Mouse (Mus musculus) spleen, adult 18-20 months (tissue): ENCODE results near the gene Top1.
A peak's percentile ranks its signal among the peaks of the same experiment; 100 is the strongest.
"Not testable (repeated sequence)": the region's sequence is repeated elsewhere in the genome, so short reads cannot be mapped to it uniquely, and the experiment has no call there.

Source experiments
- DNase-seq, 2 experiments: peaks; one replicate each; pipeline ENCODE4 v3.0.0; 2022; ENCODE audit warnings: mixed read lengths in 2 of 2

Gene Top1

DNA sequence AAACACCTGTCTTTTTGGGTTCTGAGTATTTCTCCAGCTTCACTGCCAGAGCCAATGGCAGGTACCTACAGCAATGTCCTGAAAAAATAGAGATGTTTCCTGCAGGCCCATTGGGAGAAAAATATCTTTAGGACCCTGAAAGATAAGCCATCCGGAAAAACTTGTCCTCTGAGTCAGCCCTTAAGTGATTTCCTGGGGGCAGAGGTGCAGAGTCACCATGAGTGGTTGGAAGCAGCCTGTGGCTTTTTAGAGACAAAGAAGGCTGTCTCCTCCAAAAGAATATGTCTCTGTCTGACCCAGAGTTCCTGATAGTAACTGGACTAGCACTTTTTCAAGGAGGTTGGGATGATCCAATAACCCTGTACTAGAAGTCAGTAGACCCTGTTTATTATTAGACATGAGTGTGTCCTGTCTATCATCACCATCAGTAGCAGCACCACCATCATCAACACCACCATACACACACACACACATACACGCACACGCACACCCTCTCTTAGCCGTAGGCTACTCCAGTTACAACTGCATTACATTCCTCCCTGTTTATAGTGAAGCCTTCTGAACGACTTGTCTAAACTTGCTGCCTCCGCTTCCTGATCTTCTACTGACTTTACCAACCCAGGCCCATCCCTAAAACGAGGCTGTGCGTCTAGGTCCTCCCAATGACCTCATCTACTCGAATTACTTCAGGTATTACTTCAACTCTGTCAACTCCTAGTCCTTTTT, 14.7 kb upstream of the Top1 start:
- no peak for DNase-seq

DNA sequence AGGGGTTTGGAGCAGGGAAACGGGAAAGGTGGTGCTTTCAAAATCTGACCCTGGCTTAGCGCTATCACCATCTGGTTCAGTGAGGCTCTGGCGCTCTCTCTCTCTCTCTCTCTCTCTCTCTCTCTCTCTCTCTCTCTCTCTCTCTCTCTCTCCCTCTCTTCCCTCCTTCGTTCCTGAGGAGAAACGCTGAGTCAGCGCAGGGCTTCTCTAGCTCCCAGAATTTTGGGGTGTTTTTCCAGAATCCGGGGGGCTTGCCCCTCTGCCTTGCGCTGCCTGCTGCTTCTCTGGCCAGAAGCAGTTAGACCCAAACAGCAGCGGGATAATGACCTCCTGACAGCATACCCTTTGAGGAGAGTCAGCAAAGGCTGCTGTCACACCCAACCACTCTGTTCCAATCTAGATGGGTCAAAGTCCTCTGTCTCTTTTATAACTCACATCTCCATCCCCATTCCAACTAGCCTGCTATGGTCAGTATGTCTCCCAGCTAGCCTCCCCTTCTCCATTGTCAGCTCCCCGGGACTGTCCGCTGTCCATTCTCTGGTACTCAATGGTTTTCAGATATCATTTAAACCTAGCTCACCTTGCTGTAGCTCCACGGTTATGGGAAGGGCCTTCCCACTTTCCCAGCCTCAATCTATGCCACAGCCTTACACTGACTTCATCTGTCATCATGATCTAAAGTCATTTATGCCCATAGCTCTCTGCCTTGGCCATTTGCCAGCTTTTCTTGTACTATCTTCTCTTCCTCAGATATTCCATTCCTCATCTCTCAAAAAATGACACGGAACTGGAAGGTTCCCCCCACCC, 5.6 kb upstream of the Top1 start:
- no peak for DNase-seq

DNA sequence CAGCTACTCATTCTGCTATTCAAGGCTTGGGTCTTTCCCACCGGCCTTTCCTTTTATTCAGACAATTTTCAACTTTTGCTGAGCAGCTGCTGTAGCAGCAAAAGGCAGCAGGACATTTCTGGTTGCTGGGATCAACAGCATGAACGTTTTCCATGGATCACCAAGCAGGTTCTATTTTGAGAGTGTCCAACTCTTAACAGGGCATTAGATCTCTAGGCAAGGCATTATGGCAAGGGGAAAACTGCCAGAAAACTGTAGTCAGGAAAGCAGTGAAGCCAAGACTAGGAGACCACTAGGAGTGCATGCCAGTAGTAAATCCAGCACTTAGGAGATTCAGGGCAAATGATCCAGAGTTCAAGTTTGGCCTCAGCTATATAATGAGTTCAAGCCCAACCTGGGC, 4.5 kb upstream of the Top1 start:
- DNase-seq = no peak

DNA sequence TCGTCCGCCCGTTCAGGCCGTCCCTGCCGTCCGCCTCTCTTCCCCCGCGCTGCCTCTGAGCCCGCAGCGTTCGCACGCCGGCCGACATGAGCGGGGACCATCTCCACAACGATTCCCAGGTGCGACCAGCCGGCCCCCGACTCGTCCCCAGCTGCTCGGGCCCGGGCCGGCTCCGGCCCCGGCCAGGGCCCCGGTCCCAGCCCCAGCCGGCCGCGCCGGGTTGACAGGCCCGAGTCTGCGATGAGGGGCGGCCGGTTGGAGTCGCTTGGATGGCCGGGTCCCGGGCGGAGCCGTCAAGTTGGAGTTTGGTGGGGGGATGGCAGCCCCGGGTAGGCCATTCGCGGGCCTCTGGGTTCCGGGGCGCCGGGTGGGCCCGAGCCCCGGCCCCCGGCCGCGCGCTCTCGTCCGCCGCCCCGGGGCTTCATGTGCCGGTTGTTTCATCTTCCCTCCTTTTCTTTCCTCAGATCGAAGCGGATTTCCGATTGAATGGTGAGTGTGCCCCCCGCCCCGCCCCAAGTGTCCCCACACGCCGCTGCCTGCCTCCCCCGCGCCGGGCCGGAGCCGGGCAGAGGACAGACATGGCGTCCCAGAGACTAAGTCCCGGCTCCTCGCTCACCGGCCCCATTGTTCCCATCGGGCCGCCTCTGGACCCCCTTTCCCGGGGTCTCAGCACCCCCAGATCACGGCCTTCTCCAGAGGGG, 606 bp downstream of the Top1 start:
- peak; percentile 44 to 61 for DNase-seq

DNA sequence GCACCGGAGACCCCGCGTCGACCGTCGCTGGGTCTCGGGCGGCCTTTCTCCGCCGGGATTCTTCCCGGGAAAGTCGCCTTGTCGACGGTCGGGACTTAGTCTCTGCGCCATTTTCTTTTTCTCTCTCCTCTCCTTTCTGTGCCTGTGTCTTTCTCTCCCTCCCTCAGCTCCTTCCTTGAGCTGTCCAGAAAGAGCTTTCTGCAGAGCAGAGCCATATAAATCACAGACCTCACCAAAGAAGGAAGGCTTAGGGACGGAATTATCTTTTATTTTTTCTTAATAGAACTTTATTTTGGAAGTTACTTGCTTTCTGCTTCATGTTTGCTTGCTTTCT, 1.1 kb downstream of the Top1 start:
- no peak for DNase-seq

DNA sequence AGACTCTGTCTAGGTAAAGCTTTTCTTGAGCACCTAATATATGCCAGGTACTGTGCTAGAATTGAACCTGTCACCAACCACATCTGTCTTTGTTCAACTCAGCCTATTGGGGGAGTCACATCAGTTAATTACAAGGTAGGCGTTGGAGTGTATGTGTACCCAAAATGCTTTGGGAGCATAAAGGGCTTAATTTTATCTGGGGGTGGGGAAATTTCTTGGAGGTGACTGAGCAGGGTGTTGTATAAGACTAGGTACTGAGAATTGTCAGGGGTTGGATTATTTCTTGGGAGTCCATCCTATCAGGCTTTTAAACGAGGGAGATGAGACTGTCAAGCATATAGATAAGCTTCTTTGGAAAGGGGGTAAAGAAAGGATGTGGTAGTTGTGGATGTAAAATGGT, 2.4 kb downstream of the Top1 start:
- no peak for DNase-seq

DNA sequence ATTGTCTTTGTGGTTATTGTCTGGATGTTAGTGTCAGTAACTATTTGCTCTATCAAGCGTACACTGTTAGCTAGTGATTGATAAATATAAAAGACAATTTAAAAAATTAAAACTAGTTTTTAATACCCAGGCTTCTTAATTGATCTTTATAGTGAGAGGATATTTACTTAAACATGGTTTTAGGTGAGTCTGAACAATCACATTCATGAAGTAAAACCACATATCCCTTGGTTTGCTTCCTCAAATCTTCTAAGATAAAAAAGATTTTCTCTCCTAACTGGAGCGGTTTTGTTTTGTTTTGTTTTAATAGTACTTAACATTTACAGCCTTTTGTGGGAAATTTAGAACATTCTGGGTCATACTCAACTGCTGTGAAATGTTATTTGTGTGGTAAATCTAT, 3.4 kb downstream of the Top1 start:
- DNase-seq = no peak

DNA sequence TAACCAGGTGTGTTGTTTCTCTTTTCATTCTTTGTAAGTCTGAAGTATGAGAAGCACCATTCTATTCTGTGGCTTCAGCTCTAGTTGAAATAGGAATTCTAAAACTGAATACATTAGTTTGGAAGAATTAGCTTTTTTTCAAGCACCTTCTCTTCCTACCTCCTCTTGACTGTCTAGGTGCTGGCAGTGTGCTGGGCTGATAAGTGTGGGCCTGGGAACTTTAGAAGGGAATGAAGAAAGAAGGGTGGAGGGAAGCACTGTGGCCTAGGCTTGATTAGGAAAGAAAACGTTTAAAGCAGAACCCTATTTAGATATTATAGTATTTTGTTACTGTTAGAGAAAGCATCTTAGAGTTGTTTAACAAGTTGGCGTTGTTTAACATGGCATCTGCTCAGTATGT, 5.5 kb downstream of the Top1 start:
- no peak for DNase-seq

DNA sequence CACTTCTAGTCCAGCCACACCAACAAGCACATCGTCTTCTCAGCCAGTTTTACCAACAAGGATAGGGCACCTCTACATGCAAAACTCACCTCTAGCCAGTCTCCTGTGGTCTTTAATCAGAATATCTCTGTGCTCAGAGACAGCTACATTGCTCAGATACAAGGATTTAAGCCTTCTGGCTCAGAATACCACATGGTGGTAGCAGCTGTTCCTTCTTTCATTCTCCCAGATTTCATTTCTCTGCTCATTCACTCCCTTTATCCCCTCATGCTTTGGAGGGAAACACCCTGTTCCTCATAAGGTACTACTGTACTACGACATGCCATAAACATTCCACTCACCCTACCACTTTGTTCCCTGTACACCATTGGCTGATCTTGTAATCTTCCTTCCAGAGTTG, 7.5 kb downstream of the Top1 start:
- DNase-seq = no peak

DNA sequence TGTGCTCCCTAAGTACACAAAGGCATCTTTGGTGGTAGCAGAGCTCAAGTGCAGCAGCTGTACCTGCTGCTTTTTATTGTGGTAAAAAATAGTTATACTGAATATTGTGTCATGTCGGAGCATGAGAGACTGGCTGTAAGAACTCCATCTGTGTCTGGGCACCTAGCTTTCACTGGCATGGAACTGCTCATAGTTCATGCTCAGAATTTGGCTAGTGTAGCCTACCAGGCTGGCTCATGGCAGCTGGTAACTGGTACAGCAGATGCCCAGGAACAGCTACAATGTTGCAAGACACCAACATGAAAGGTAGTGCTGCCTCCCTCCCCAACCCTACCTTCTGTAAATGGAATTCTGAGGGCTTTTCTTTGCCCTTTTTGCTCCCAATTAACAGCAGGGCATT, 9.9 kb downstream of the Top1 start:
- DNase-seq = no peak

DNA sequence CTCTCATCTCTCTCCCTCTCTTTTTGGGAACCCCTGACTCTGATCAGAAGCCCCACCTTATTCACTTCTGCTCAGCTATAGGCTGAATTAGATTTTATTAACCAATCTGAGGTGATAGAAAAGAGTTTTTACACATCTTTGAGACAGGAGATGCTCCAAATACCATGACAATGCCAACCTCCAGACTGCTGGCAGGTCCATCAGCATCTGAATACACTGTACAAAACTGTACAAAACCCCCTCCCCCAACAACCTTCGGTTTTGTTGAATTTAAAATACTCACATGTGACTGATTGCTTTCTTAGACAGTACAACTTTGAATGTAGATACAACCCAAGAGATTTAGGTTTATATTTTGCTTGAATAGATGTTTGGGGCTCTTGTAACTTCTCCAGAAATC, 10.5 kb downstream of the Top1 start:
- no peak for DNase-seq

DNA sequence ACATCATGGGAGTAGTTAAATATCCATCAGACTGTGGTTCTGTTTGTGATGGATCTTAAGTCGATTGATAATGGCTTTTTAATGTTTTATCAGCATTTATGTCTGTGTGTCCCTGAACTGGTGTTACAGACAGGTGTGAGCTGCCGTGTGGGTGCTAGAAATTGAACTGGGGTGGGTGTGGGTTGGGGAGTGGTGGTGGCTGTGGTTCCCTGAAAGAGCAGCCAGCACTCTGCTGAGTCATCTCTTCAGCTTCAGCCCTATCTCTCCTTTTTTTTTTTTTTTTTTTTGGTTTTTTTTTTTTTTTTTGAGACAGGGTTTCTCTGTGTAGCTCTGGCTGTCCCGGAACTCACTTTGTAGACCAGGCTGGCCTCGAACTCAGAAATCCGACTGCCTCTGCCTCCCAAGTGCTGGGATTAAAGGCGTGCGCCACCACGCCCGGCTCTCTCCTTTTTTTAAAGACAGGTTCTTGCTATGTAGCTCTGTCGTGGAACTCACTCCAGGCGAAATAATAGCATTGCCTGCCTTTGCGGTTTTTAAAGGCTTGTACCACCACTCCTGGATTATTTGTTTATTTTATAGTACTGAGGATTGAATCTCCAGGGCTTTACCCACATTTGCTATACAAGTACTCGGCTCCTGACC, 12.2 kb downstream of the Top1 start:
- no peak for DNase-seq

DNA sequence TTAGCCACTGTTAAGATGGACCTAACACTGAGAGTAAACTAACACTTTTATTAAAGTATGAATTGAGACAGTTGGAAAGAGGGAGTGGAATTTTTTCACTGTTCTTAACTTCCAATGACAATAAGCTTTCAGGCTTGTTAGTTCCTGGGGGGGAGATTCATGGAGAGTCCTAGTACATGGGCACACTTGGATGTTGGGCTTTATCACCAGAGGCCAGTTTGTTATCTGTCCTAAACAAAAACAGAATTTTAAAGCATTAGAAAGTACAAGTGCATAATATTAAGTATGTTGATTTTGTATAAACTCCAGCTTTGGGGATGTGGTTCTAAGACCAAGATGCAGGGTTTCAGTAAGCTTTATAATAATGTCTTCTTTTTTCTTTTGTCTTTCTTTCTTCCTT, 13.1 kb downstream of the Top1 start:
- DNase-seq = no peak

DNA sequence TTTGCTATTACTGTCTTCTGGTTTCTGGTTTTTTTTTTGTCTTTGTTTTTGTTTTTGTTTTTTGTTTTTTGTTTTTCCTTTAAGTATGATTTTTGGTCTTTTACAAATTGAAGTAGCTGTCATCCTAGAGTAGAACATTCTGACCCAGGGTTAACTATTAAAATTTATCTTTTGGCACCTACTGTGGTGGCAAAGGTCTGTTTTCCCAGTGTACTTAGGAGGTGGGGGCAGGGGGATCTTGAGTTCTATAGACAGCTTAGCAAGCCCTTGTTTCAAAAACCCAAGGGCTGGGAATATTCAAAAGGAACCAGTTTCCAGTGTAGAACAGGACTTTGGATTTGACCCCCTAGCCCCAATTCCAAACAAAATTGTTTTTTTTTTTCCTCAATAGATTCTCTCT, 18.7 kb downstream of the Top1 start:
- DNase-seq = no peak

DNA sequence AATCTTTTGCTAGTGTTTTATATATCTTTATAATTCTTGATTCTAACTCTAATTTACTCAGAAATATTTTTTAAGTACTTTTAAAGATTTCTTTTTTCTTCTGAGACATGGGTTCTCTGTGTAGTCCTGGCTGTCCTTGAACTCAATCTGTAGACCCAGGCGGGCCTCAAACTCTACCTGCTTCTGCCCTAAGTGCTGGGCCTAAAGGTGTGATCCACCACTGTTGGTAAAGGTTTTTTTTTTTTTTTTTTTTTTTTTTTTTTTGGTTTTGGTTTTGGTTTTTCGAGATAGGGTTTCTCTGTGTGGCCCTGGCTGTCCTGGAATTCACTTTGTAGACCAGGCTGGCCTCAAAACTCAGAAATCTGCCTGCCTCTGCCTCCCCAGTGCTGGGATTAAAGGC, 19.3 kb downstream of the Top1 start:
- not testable (repeated sequence) for DNase-seq

DNA sequence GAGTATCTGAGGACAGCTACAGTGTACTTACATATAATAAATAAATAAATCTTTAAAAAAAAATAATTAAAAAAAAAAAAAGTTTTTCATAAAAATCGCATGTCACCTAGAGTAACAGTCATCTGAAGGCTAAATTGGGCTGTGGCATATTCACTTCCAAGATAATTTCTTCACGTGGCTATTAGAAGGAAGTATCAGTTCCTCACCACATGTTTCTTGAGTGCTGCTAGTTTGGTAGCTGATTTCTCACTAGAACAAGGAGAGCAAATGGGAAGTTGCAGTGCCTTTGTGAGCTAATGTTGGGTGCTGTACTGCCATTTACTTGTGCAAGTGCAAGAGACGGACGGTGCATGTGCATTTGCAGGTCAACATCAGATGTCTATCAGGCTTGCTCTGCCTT, 21.6 kb downstream of the Top1 start:
- no peak for DNase-seq

DNA sequence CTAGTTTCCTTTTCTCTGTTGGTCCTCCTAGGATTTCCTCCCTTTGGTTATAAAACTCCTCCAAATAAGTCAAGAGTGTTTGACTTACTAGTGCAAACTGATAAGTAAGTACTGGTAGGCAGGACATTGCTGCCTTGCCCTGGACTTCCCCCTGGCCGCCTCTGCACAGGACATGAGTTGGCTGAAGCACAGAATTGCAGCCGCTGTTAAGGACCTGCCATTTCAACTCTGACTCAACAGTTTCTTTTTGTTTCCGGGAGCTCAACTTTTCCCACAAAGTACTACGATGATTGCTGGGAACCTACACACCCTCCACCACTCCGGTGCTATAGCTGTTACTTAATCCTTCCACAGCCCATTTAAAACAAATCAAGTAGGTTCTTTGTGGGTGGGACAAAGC, 54.6 kb downstream of the Top1 start:
- no peak for DNase-seq

DNA sequence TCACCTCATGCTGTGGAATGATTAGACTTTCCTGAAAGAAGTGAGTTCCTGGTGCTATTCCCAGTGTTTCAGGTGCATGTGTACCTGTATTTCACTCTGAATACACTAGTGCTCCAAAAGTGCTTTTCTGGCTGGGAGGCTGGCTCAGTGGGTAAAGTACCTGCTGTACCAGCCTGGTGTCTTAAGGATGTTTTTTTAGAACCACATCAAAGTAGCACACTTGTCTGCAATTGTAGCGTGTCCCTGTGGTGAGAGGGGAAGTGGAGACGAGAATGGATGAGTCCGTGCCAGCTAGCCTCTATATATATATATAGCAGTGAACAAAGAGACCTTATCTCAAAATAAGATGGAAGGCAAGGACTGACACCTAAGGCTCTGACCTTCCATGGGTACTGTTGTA, 55.9 kb downstream of the Top1 start:
- DNase-seq = no peak

DNA sequence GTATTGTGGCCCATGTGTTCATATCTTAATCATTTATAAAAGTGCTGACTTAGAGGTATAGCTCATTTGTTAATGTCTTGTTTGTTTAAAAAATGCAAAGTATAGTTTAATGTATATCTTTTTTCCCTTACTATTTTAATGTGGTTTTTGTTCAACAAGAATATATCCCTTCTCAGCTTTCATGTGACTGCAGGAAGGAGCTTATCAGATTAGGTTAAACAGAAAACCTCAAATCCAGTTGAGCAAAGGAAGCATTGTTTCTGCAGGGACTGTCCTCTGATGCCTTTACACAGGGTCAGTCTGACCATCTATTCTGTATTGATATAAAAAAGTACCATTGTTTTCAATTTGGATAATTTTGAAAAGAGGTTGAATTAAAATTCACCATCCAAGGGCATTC, 57.1 kb downstream of the Top1 start:
- DNase-seq = no peak

DNA sequence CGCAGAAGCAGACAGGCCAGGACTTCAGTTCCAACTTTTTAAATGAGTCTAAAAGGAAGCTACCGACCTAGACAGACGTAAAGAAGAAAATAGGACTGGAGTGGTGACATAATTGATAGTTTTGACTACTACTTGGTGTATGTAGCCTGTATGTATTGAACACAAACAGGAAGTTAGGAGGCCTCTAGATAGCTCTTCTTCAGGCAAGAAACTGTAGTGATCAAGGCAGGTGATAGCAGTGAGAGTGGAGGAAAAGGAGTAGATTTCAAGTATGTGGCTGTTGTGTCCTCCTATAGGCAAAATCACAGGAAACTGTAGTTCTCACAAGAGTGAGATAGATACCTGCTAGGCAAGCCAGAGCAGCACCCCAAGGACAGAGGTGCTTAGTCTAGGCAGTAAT, 62.0 kb downstream of the Top1 start:
- DNase-seq = no peak

DNA sequence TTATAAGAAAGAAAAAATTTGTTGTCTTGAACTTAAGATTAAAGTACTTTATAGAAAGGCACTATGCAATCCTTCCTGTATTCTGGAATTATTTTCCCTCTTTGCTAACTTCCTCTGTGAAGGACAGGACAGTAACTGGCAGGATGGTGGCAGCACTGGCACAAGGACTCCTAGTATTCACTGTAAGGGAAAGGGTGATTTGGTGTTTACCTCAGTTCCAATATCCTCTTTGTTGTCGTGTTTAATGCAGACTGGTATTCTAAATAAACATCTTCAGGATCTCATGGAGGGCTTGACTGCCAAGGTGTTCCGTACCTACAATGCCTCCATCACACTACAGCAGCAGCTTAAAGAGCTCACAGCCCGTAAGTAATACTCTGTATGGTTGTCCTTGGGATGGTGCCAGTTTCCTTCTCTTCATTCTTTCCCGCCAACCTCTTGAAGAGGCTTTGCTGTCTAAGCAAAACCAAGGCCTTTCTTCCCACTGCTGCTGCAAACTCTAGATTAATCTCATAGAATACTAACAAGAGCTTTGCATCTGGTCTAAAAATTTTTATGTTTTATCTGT, 69.9 kb downstream of the Top1 start:
- no peak for DNase-seq

DNA sequence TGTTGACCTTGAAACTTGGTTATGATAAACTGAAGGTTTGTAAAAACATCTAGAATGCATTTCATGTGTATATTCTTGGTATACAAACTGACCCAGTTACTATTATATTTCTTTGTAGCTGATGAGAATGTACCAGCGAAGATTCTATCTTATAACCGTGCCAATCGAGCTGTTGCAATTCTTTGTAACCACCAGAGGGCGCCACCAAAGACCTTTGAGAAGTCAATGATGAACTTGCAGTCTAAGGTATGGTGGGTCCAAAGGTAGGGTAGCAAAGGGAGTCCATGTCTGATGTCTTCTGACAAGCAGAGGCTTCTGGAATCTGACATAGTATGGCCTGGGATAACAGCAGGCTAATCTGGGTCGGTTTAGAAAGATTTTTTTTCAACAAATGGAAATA, 71.6 kb downstream of the Top1 start:
- DNase-seq = no peak

DNA sequence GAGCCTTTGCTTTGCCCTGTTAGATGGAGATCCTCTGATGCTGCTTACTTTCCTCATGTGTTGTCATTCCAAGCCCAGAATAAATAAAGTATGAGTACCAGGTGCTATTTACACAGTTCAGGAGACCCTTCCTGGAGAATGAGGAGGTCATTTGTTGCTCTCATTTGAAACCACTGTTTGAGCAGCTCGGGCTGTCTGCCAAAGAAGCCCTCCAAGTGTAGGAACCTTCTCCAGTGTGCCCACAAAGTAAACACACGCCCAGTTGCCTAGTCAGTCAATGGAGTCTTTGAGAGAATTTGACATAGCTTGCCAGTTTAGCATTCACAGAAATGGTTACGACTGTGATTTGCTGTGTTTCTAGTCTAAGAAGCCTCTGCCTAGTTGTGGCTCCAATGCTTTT, 73.1 kb downstream of the Top1 start:
- no peak for DNase-seq
